Mouse (Mus musculus) neural tube, embryonic 15.5 days (tissue): ENCODE measurements at regions not wholly inside any gene's neighbourhood (a gene's known extent, or its start where the extent isn't known, plus 50 kb on each side); places are given as distances from the start of the nearest gene placed in this dataset.

Source experiments
- ATAC-seq: fragments of 200-750 bp; cut with Nextera tagmentation; 2 replicates; pipeline ENCODE4 v1.8.0; 2017; ENCODE audit warnings: mild to moderate bottlenecking, moderate TSS enrichment, moderate library complexity; ENCODE audit not compliant: low FRiP score
- H3K27ac ChIP-seq: fragments of 300-500 bp; sonication (generic); replicated peaks from 2 replicates; pipeline ENCODE4 v1.5.1; 2015; ENCODE audit warnings: mild to moderate bottlenecking, inconsistent platforms
- H3K27me3 ChIP-seq: fragments of 300-500 bp; sonication (generic); replicated peaks from 2 replicates; pipeline ENCODE4 v1.6.1; 2015; ENCODE audit warnings: inconsistent platforms
- H3K36me3 ChIP-seq: fragments of 300-500 bp; sonication (generic); 2 replicates; pipeline ENCODE4 v1.6.1; 2015; ENCODE audit warnings: inconsistent platforms
- H3K4me1 ChIP-seq: fragments of 300-500 bp; sonication (generic); 2 replicates; pipeline ENCODE4 v1.6.1; 2015; ENCODE audit warnings: inconsistent platforms
- H3K4me2 ChIP-seq: fragments of 300-500 bp; sonication (generic); 2 replicates; pipeline ENCODE4 v1.6.1; 2015; ENCODE audit warnings: inconsistent platforms, mild to moderate bottlenecking, moderate library complexity
- H3K4me3 ChIP-seq: fragments of 300-500 bp; sonication (generic); replicated peaks from 2 replicates; pipeline ENCODE4 v1.5.1; 2015; ENCODE audit warnings: mild to moderate bottlenecking, inconsistent platforms
- H3K9ac ChIP-seq: fragments of 300-500 bp; sonication (generic); replicated peaks from 2 replicates; pipeline ENCODE4 v1.6.1; 2015; ENCODE audit warnings: mild to moderate bottlenecking, inconsistent platforms
- H3K9me3 ChIP-seq: fragments of 300-500 bp; sonication (generic); replicated peaks from 2 replicates; pipeline ENCODE4 v1.6.1; 2016; ENCODE audit warnings: inconsistent platforms
- whole genome bisulfite sequencing: fragments of 180-500 bp; shearing (Covaris S2); methylation state at CpG from one replicate; pipeline ENCODE4 v1.1.7; 2015; ENCODE audit warnings: mixed read lengths; 5-methylcytosine and 5-hydroxymethylcytosine counted together

- H3K4me3 ChIP-seq, result no peak overlapping the region
- ATAC-seq, result no peak
- H3K27me3 ChIP-seq, result no peaks in the 10 kb centered on the region
- H3K9me3 ChIP-seq, result no peaks in the 10 kb centered on the region
- no peak overlapping the region for H3K27ac ChIP-seq
- no peak overlapping the region for H3K4me2 ChIP-seq
- H3K9ac ChIP-seq, result no peak overlapping the region
- WGBS, result 31% methylated on average over 14 of the region's 14 CpGs
- no peaks in the 10 kb centered on the region for H3K36me3 ChIP-seq
- H3K4me1 ChIP-seq, result peaks cover 11% of the 10 kb centered on the region
These were observed 167.1 kb upstream of the Srrm4 start for GRCm38 (mm10) chr5:116758687-116759086.

GRCm38 (mm10) chr5:116752941-116753340, 161.3 kb upstream of the Srrm4 start:
- Histone ChIP-seq H3K27ac (no peak overlapping the region), H3K4me2 (no peak overlapping the region), H3K4me3 (no peak overlapping the region), H3K27me3 (no peaks in the 10 kb centered on the region), H3K9me3 (no peaks in the 10 kb centered on the region), H3K4me1 (peaks cover 4% of the 10 kb centered on the region; the same call in 1 of the 2 replicates), H3K9ac (no peak overlapping the region), H3K36me3 (no peaks in the 10 kb centered on the region)
- 80% methylated on average over 2 of the region's 2 CpGs for WGBS
- ATAC-seq, result no peak

GRCm38 (mm10) chr5:116752096-116752495, 160.5 kb upstream of the Srrm4 start:
- no peak overlapping the region for H3K4me2 ChIP-seq
- H3K27me3 ChIP-seq, result no peaks in the 10 kb centered on the region
- no peaks in the 10 kb centered on the region for H3K4me1 ChIP-seq
- H3K27ac ChIP-seq, result no peak overlapping the region
- 39% methylated on average over 1 of the region's 1 CpGs for WGBS
- no peak overlapping the region for H3K9ac ChIP-seq
- no peaks in the 10 kb centered on the region for H3K36me3 ChIP-seq
- ATAC-seq, result no peak
- H3K9me3 ChIP-seq, result no peaks in the 10 kb centered on the region
- no peak overlapping the region for H3K4me3 ChIP-seq

- no peaks in the 10 kb centered on the region for H3K36me3 ChIP-seq
- 95% methylated on average over 4 of the region's 4 CpGs for WGBS
- no peak for ATAC-seq
These were observed 154.2 kb upstream of the Srrm4 start for GRCm38 (mm10) chr5:116745776-116746175.

GRCm38 (mm10) chr5:116744389-116744788, 152.8 kb upstream of the Srrm4 start:
- H3K9ac ChIP-seq, result no peak overlapping the region
- H3K9me3 ChIP-seq, result no peaks in the 10 kb centered on the region
- H3K4me3 ChIP-seq, result no peak overlapping the region
- no peaks in the 10 kb centered on the region for H3K36me3 ChIP-seq
- H3K27me3 ChIP-seq, result no peaks in the 10 kb centered on the region
- H3K4me1 ChIP-seq, result peaks cover 2% of the 10 kb centered on the region; the same call in 1 of the 2 replicates
- 13% methylated on average over 10 of the region's 10 CpGs for WGBS
- no peak for ATAC-seq
- H3K4me2 ChIP-seq, result no peak overlapping the region
- H3K27ac ChIP-seq, result no peak overlapping the region

More at GRCm38 (mm10) chr5:116745776-116746175, 154.2 kb upstream of the Srrm4 start:
- no peak overlapping the region for H3K27ac ChIP-seq
- H3K4me2 ChIP-seq, result no peak overlapping the region
- no peak overlapping the region for H3K9ac ChIP-seq
- no peaks in the 10 kb centered on the region for H3K9me3 ChIP-seq
- no peaks in the 10 kb centered on the region for H3K27me3 ChIP-seq
- H3K4me1 ChIP-seq, result peaks cover 2% of the 10 kb centered on the region; the same call in 1 of the 2 replicates
- H3K4me3 ChIP-seq, result no peak overlapping the region

- no peak overlapping the region for H3K9ac ChIP-seq
- H3K4me3 ChIP-seq, result no peak overlapping the region
- no peak for ATAC-seq
- no peaks in the 10 kb centered on the region for H3K36me3 ChIP-seq
- H3K27ac ChIP-seq, result no peak overlapping the region
- no peak overlapping the region for H3K4me2 ChIP-seq
- no peaks in the 10 kb centered on the region for H3K9me3 ChIP-seq
- no peaks in the 10 kb centered on the region for H3K4me1 ChIP-seq
- WGBS, result 87% methylated on average over 4 of the region's 4 CpGs
- no peaks in the 10 kb centered on the region for H3K27me3 ChIP-seq
These were observed 144.0 kb upstream of the Srrm4 start for GRCm38 (mm10) chr5:116735622-116736021.

GRCm38 (mm10) chr5:116731509-116731908, 139.9 kb upstream of the Srrm4 start:
- Histone ChIP-seq H3K27me3 (no peaks in the 10 kb centered on the region), H3K9ac (no peak overlapping the region), H3K9me3 (no peaks in the 10 kb centered on the region), H3K36me3 (no peaks in the 10 kb centered on the region), H3K4me1 (no peaks in the 10 kb centered on the region), H3K4me3 (no peak overlapping the region), H3K27ac (no peak overlapping the region), H3K4me2 (no peak overlapping the region)
- 91% methylated on average over 3 of the region's 3 CpGs for WGBS
- no peak for ATAC-seq

- Histone ChIP-seq H3K4me2 (no peak overlapping the region), H3K36me3 (no peaks in the 10 kb centered on the region), H3K9me3 (no peaks in the 10 kb centered on the region), H3K9ac (no peak overlapping the region), H3K4me3 (no peak overlapping the region), H3K4me1 (peaks cover 5% of the 10 kb centered on the region; the same call in 1 of the 2 replicates), H3K27me3 (no peaks in the 10 kb centered on the region), H3K27ac (no peak overlapping the region)
- ATAC-seq, result no peak
- 82% methylated on average over 1 of the region's 1 CpGs for WGBS
These were observed 127.6 kb upstream of the Srrm4 start for GRCm38 (mm10) chr5:116719200-116719599.

GRCm38 (mm10) chr5:116714256-116714655, 122.6 kb upstream of the Srrm4 start:
- Histone ChIP-seq H3K9me3 (no peaks in the 10 kb centered on the region), H3K36me3 (no peaks in the 10 kb centered on the region), H3K27me3 (no peaks in the 10 kb centered on the region), H3K27ac (no peak overlapping the region), H3K9ac (no peak overlapping the region), H3K4me3 (no peak overlapping the region), H3K4me2 (no peak overlapping the region), H3K4me1 (peaks cover 7% of the 10 kb centered on the region; the same call in 1 of the 2 replicates)
- no peak for ATAC-seq
- 28% methylated on average over 7 of the region's 7 CpGs for WGBS

- no peak overlapping the region for H3K27ac ChIP-seq
- no peaks in the 10 kb centered on the region for H3K9me3 ChIP-seq
- H3K27me3 ChIP-seq, result no peaks in the 10 kb centered on the region
- H3K4me3 ChIP-seq, result no peak overlapping the region
- H3K4me1 ChIP-seq, result peaks cover 15% of the 10 kb centered on the region; the same call in 1 of the 2 replicates
- no peak overlapping the region for H3K4me2 ChIP-seq
- no peak for ATAC-seq
- no peaks in the 10 kb centered on the region for H3K36me3 ChIP-seq
- WGBS, result 61% methylated on average over 3 of the region's 3 CpGs
- no peak overlapping the region for H3K9ac ChIP-seq
These were observed 120.4 kb upstream of the Srrm4 start for GRCm38 (mm10) chr5:116712056-116712455.

- Histone ChIP-seq H3K9me3 (no peaks in the 10 kb centered on the region), H3K9ac (no peak overlapping the region), H3K4me2 (no peak overlapping the region), H3K4me1 (peaks cover 15% of the 10 kb centered on the region; the same call in 1 of the 2 replicates), H3K36me3 (no peaks in the 10 kb centered on the region), H3K27me3 (no peaks in the 10 kb centered on the region), H3K27ac (no peak overlapping the region), H3K4me3 (no peak overlapping the region)
- ATAC-seq, result no peak
- WGBS, result 24% methylated on average over 6 of the region's 6 CpGs
These were observed 116.9 kb upstream of the Srrm4 start for GRCm38 (mm10) chr5:116708505-116708904.

- 31% methylated on average over 5 of the region's 5 CpGs for WGBS
- Histone ChIP-seq H3K27me3 (no peaks in the 10 kb centered on the region), H3K4me1 (peaks cover 11% of the 10 kb centered on the region; the same call in 1 of the 2 replicates), H3K4me3 (no peak overlapping the region), H3K9ac (no peak overlapping the region), H3K4me2 (no peak overlapping the region), H3K9me3 (no peaks in the 10 kb centered on the region), H3K27ac (peak overlapping the region; percentile 33; the same call in 1 of the 2 replicates), H3K36me3 (no peaks in the 10 kb centered on the region)
- ATAC-seq, result no peak
These were observed 70.8 kb upstream of the Srrm4 start for GRCm38 (mm10) chr5:116662466-116662865.
